Mouse (Mus musculus): ENCODE data around the gene Sdccag8.

Gene Sdccag8

GRCm38 (mm10) chr1:176985691-176986090 is 171.2 kb downstream of the Sdccag8 start:
- no peak for DNase-seq (ENCODE audit: low read depth)

- no peak for DNase-seq (ENCODE audit: low read depth)
Observed at GRCm38 (mm10) chr1:176986275-176986674, 171.8 kb downstream of the Sdccag8 start.

- DNase-seq (ENCODE audit: low read depth), result no peak
Observed at GRCm38 (mm10) chr1:176986990-176987740, 172.7 kb downstream of the Sdccag8 start.

- DNase-seq (ENCODE audit: low read depth), result no peak
Observed at GRCm38 (mm10) chr1:176991473-176991872, 177.0 kb downstream of the Sdccag8 start.

GRCm38 (mm10) chr1:176992517-176992916 is 178.1 kb downstream of the Sdccag8 start:
- no peak for DNase-seq (ENCODE audit: low read depth)

GRCm38 (mm10) chr1:176993141-176994010 is 178.9 kb downstream of the Sdccag8 start:
- DNase-seq (ENCODE audit: low read depth), result no peak

GRCm38 (mm10) chr1:176994087-176994486 is 179.6 kb downstream of the Sdccag8 start:
- DNase-seq (ENCODE audit: low read depth), result no peak

- no peak for DNase-seq (ENCODE audit: low read depth)
Observed at GRCm38 (mm10) chr1:176994707-176995418, 180.4 kb downstream of the Sdccag8 start.

GRCm38 (mm10) chr1:176995419-176995775 is 180.9 kb downstream of the Sdccag8 start:
- DNase-seq (ENCODE audit: low read depth), result no peak

- DNase-seq (ENCODE audit: low read depth), result no peak
Observed at GRCm38 (mm10) chr1:176996166-176996565, 181.7 kb downstream of the Sdccag8 start.

GRCm38 (mm10) chr1:176996630-176997201 is 182.3 kb downstream of the Sdccag8 start:
- peak; percentile 57 for DNase-seq (ENCODE audit: low read depth)

- no peak for DNase-seq (ENCODE audit: low read depth)
Observed at GRCm38 (mm10) chr1:176997254-176997653, 182.8 kb downstream of the Sdccag8 start.

- DNase-seq (ENCODE audit: low read depth), result no peak
Observed at GRCm38 (mm10) chr1:176997711-176998689, 183.5 kb downstream of the Sdccag8 start.

GRCm38 (mm10) chr1:176999011-176999410 is 184.6 kb downstream of the Sdccag8 start:
- DNase-seq (ENCODE audit: low read depth), result no peak

GRCm38 (mm10) chr1:177002951-177003350 is 188.5 kb downstream of the Sdccag8 start:
- DNase-seq (ENCODE audit: low read depth), result no peak

- DNase-seq (ENCODE audit: low read depth), result no peak
Observed at GRCm38 (mm10) chr1:177004041-177004741, 189.7 kb downstream of the Sdccag8 start.

- no peak for DNase-seq (ENCODE audit: low read depth)
Observed at GRCm38 (mm10) chr1:177007405-177007804, 192.9 kb downstream of the Sdccag8 start.

GRCm38 (mm10) chr1:177008777-177009176 is 194.3 kb downstream of the Sdccag8 start:
- DNase-seq (ENCODE audit: low read depth), result no peak

GRCm38 (mm10) chr1:177010041-177010440 is 195.6 kb downstream of the Sdccag8 start:
- no peak for DNase-seq (ENCODE audit: low read depth)

GRCm38 (mm10) chr1:177010607-177011302 is 196.3 kb downstream of the Sdccag8 start:
- no peak for DNase-seq (ENCODE audit: low read depth)

Measured in c-Kit-positive CD71-positive TER-119-negative erythroid progenitor cells, embryonic 14.5 days (primary cell).